12 mouse cellular contexts compared by ENCODE assay signal in genomic region chr14:30907814-30908265, GRCm38 (mm10). TPM values are rescaled to one million over a fixed set of nuclear protein-coding genes. Genes with fewer than 3 reads are reported as not detected.
DNase-seq lines count a peak whose midpoint lies in the region; ATAC-seq and TF ChIP-seq lines count a peak whose summit lies in the region.
"Had no signal": no experiment of that assay in that cellular context is flagged by ENCODE, and none has a peak within 500 bp of the region (broad histone marks: within the 10 kb centered on the region; RNA-seq: fewer than 3 reads in every experiment).

No protein-coding gene starts in this region.

- H3K9ac ChIP-seq in liver, embryonic 16.5 days (ENCODE audit: low read depth, low read length): no peak overlapping the region
- no peak overlapping the region for H3K9ac ChIP-seq in forebrain, embryonic 13.5 days
- H3K9ac ChIP-seq: embryonic facial prominence, embryonic 13.5 days; neural tube, embryonic 13.5 days had no signal

- peak; percentile 88 for ATAC-seq in liver, embryonic 16.5 days (ENCODE audit: low read depth)
- ATAC-seq in monocyte, adult 5-6 weeks (replicated peaks; ENCODE audit: insufficient number of reproducible peaks, low FRiP score, low TSS enrichment, poor library complexity, severe bottlenecking): peak; percentile 87
- no peak for ATAC-seq in forebrain, embryonic 13.5 days
- ATAC-seq: hindbrain, embryonic 16.5 days had no signal

- no peak overlapping the region for H3K4me3 ChIP-seq in bone marrow macrophage, adult 2 months (ENCODE audit: insufficient read depth, low read length)
- no peak overlapping the region for H3K4me3 ChIP-seq in liver, embryonic 16.5 days (ENCODE audit: low read depth, low read length)
- no peak overlapping the region for H3K4me3 ChIP-seq in forebrain, embryonic 13.5 days
- H3K4me3 ChIP-seq: embryonic facial prominence, embryonic 13.5 days; neural tube, embryonic 13.5 days had no signal

- no peak for TF ChIP-seq POLR2A in bone marrow macrophage, adult 2 months (IDR thresholded peaks at IDR 0.05; ENCODE audit: borderline replicate concordance, low read depth, low read length)

- peaks cover 21% of the 10 kb centered on the region for H3K4me1 ChIP-seq in bone marrow macrophage, adult 2 months (ENCODE audit: control insufficient read depth, insufficient read depth, low read length)
- no peaks in the 10 kb centered on the region; the same call in 1 of the 2 replicates for H3K4me1 ChIP-seq in liver, embryonic 16.5 days (ENCODE audit: control insufficient read depth, low read depth, low read length)
- H3K4me1 ChIP-seq in forebrain, embryonic 13.5 days: no peaks in the 10 kb centered on the region
- H3K4me1 ChIP-seq: embryonic facial prominence, embryonic 13.5 days; neural tube, embryonic 13.5 days had no signal

- intact Hi-C loops in heart, postnatal 25 days (cut with DNase I): no loop called here
- intact Hi-C loops in gastrocnemius, postnatal 36 days (cut with DNase I): no loop called here

- H3K9me3 ChIP-seq in liver, embryonic 16.5 days (replicated peaks; ENCODE audit: control insufficient read depth, low read length): no peaks in the 10 kb centered on the region
- H3K9me3 ChIP-seq in forebrain, embryonic 13.5 days (replicated peaks): no peaks in the 10 kb centered on the region
- H3K9me3 ChIP-seq: embryonic facial prominence, embryonic 13.5 days; neural tube, embryonic 13.5 days had no signal

- no peak for TF ChIP-seq CTCF in bone marrow macrophage, adult 2 months (IDR thresholded peaks at IDR 0.05; ENCODE audit: low read depth, low read length)

- H3K27ac ChIP-seq in bone marrow macrophage, adult 2 months (ENCODE audit: insufficient read depth, low read depth, low read length): peak overlapping the region; percentile 35
- peak overlapping the region; percentile 27; the same call in 1 of the 2 replicates for H3K27ac ChIP-seq in liver, embryonic 16.5 days (ENCODE audit: low read length)
- no peak overlapping the region for H3K27ac ChIP-seq in forebrain, embryonic 13.5 days
- H3K27ac ChIP-seq: embryonic facial prominence, embryonic 13.5 days; neural tube, embryonic 13.5 days had no signal

- H3K36me3 ChIP-seq in liver, embryonic 16.5 days (ENCODE audit: control insufficient read depth, insufficient read depth): no peaks in the 10 kb centered on the region
- no peaks in the 10 kb centered on the region for H3K36me3 ChIP-seq in forebrain, embryonic 13.5 days (ENCODE audit: poor library complexity, severe bottlenecking)
- H3K36me3 ChIP-seq: embryonic facial prominence, embryonic 13.5 days; neural tube, embryonic 13.5 days had no signal

- 39% methylated on average over 3 of the region's 3 CpGs for WGBS in liver, embryonic 16.5 days (ENCODE audit: insufficient replicate concordance)
- 85% methylated on average over 3 of the region's 3 CpGs for WGBS in forebrain, embryonic 13.5 days

- H3K27me3 ChIP-seq in liver, embryonic 16.5 days (ENCODE audit: control insufficient read depth, insufficient read depth, low read depth, low read length): no peaks in the 10 kb centered on the region
- H3K27me3 ChIP-seq in forebrain, embryonic 13.5 days: no peaks in the 10 kb centered on the region
- H3K27me3 ChIP-seq: embryonic facial prominence, embryonic 13.5 days; neural tube, embryonic 13.5 days had no signal

- DNase-seq in heart, adult 11 months: peak; percentile 89
- no peak for DNase-seq in heart, postnatal 25 days (ENCODE audit: low spot score)
- no peak for DNase-seq in gastrocnemius, postnatal 36 days
- DNase-seq in embryo, embryonic 10.5 days (ENCODE audit: low spot score): no peak

- no peak overlapping the region for H3K4me2 ChIP-seq in liver, embryonic 16.5 days (ENCODE audit: low read depth, low read length)
- no peak overlapping the region for H3K4me2 ChIP-seq in forebrain, embryonic 13.5 days
- H3K4me2 ChIP-seq: embryonic facial prominence, embryonic 13.5 days; neural tube, embryonic 13.5 days had no signal

RNA-seq across cellular contexts. Expression of gene Itih3, which starts 15.7 kb away (rescaled TPM):
- under 1 TPM; 0.39 to 0.64 TPM for total RNA-seq in heart, postnatal 25 days (2021)
- polyA plus RNA-seq in bone marrow macrophage, adult 2 months (2012; ENCODE audit: insufficient read depth, insufficient read length, missing spikeins): not detected in 2 replicates
- 687 and 781 TPM in 2 replicates for polyA plus RNA-seq in liver, embryonic 16.5 days (2015; fragmentation: Nextera tagmentation; extraction: Ambion mirVana)
- total RNA-seq in monocyte, adult 5-6 weeks (2017): not detected in 3 replicates
- total RNA-seq in gastrocnemius, postnatal 36 days (2021): under 1 TPM; 0.12 to 0.23 TPM
- 0.18 and 0.35 TPM in 2 replicates for polyA plus RNA-seq in forebrain, embryonic 13.5 days (2015; fragmentation: Nextera tagmentation; extraction: Ambion mirVana)
- polyA plus RNA-seq: embryonic facial prominence, embryonic 13.5 days had no signal

RNA-seq across cellular contexts. Expression of gene Itih4, which starts 21.6 kb away (rescaled TPM):
- 1 to 10 TPM; 4.8 to 6.9 TPM for total RNA-seq in heart, postnatal 25 days (2021)
- polyA plus RNA-seq in bone marrow macrophage, adult 2 months (2012; ENCODE audit: insufficient read depth, insufficient read length, missing spikeins): not detected in 2 replicates
- 278 and 305 TPM in 2 replicates for polyA plus RNA-seq in liver, embryonic 16.5 days (2015; fragmentation: Nextera tagmentation; extraction: Ambion mirVana)
- total RNA-seq in monocyte, adult 5-6 weeks (2017): not detected in 3 replicates
- total RNA-seq in gastrocnemius, postnatal 36 days (2021): under 1 TPM in 1 of 2 experiments, not detected in 1; 0.38 TPM
- polyA plus RNA-seq in forebrain, embryonic 13.5 days (2015; fragmentation: Nextera tagmentation; extraction: Ambion mirVana): 0.16 TPM in 1 of 2 replicates, not detected in the other
- polyA plus RNA-seq: embryonic facial prominence, embryonic 13.5 days; hindbrain, embryonic 16.5 days; neural tube, embryonic 13.5 days had no signal

RNA-seq across cellular contexts. Expression of gene Mustn1, which starts 28.8 kb away (rescaled TPM):
- total RNA-seq in heart, postnatal 25 days (2021): 10 to 100 TPM; 11.1 to 16.9 TPM
- 1.0 and 1.5 TPM in 2 replicates for polyA plus RNA-seq in bone marrow macrophage, adult 2 months (2012; ENCODE audit: insufficient read depth, insufficient read length, missing spikeins)
- polyA plus RNA-seq in liver, embryonic 16.5 days (2015; fragmentation: Nextera tagmentation; extraction: Ambion mirVana): 1.7 and 2.3 TPM in 2 replicates
- 0.49 to 1.3 TPM in 2 of 3 replicates, not detected in the other for total RNA-seq in monocyte, adult 5-6 weeks (2017)
- total RNA-seq in gastrocnemius, postnatal 36 days (2021): 10 to 100 TPM; 56.6 to 62.5 TPM
- 0.44 and 0.47 TPM in 2 replicates for polyA plus RNA-seq in forebrain, embryonic 13.5 days (2015; fragmentation: Nextera tagmentation; extraction: Ambion mirVana)

RNA-seq across cellular contexts. Expression of gene Itih1, which starts 35.2 kb away (rescaled TPM):
- total RNA-seq in heart, postnatal 25 days (2021): not detected
- polyA plus RNA-seq in bone marrow macrophage, adult 2 months (2012; ENCODE audit: insufficient read depth, insufficient read length, missing spikeins): not detected in 2 replicates
- 82.0 and 101 TPM in 2 replicates for polyA plus RNA-seq in liver, embryonic 16.5 days (2015; fragmentation: Nextera tagmentation; extraction: Ambion mirVana)
- not detected in 3 replicates for total RNA-seq in monocyte, adult 5-6 weeks (2017)
- under 1 TPM in 1 of 2 experiments, not detected in 1; 0.08 TPM for total RNA-seq in gastrocnemius, postnatal 36 days (2021)
- polyA plus RNA-seq in forebrain, embryonic 13.5 days (2015; fragmentation: Nextera tagmentation; extraction: Ambion mirVana): 0.09 TPM in 1 of 2 replicates, not detected in the other
- total RNA-seq: layer of hippocampus, adult 8-10 months had no signal
- polyA plus RNA-seq: embryonic facial prominence, embryonic 13.5 days; hindbrain, embryonic 16.5 days had no signal

RNA-seq across cellular contexts. Expression of gene Nek4, which starts 43.3 kb away (rescaled TPM):
- 1 to 10 TPM; 4.0 to 5.3 TPM for total RNA-seq in heart, postnatal 25 days (2021)
- polyA plus RNA-seq in bone marrow macrophage, adult 2 months (2012; ENCODE audit: insufficient read depth, insufficient read length, missing spikeins): 6.1 and 6.3 TPM in 2 replicates
- 3.6 TPM in 2 replicates for polyA plus RNA-seq in liver, embryonic 16.5 days (2015; fragmentation: Nextera tagmentation; extraction: Ambion mirVana)
- total RNA-seq in monocyte, adult 5-6 weeks (2017): 5.3 to 6.9 TPM (median 5.3 TPM) in 3 replicates
- total RNA-seq in gastrocnemius, postnatal 36 days (2021): 1 to 10 TPM; 4.7 TPM
- 17.8 and 20.8 TPM in 2 replicates for polyA plus RNA-seq in forebrain, embryonic 13.5 days (2015; fragmentation: Nextera tagmentation; extraction: Ambion mirVana)
